Mouse (Mus musculus) embryo, embryonic 10 days (tissue): ENCODE data around the gene Ube2c.
A peak's percentile ranks its signal among the peaks of the same experiment; 100 is the strongest.

Experiments used
- DNase-seq: peaks from one replicate; pipeline ENCODE4 v3.0.0-alpha.2; 2015; ENCODE audit warnings: low spot score

Gene Ube2c

GRCm38 (mm10) chr2:164822636-164823165, 53.0 kb downstream of the Ube2c start, which contains the start of gene Zswim1:
Gene Zswim1 (plus strand): TSS chr2:164822686.
- DNase-seq: peak; percentile 99

- peak; percentile 68 for DNase-seq
These were observed 53.5 kb downstream of the Ube2c start for GRCm38 (mm10) chr2:164823181-164823585.

GRCm38 (mm10) chr2:164823969-164824368, 54.3 kb downstream of the Ube2c start:
- DNase-seq: no peak

DNA sequence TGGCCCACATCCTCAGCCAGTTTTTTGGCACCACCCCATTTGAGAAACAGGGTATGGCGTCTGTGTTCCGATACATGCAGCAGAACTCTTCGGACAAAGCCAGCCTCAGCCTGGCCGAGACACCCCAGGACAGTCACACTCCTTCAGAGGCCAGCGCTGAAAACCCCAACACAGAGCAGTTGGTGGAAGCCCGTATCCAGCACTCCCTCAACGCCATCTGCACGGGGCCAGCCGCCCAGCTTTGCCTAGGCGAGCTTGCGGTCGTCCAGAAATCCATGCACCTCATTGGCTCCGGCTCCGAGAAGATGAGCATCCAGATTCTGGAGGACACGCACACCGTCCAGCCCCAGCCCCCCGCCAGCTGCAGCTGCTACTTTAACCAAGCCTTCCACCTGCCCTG, 55.8 kb downstream of the Ube2c start:
- no peak for DNase-seq

GRCm38 (mm10) chr2:164827146-164827850, 57.6 kb downstream of the Ube2c start:
- DNase-seq: no peak
